Mouse (Mus musculus) adrenal gland, adult (tissue): ENCODE measurements around the gene Gm11937.
A peak's percentile ranks its signal among the peaks of the same experiment; 100 is the strongest.
"Not testable (repeated sequence)": the region's sequence is repeated elsewhere in the genome, so short reads cannot be mapped to it uniquely, and the experiment has no call there.

Source experiments
- DNase-seq, 2 experiments: peaks; one replicate each; pipeline ENCODE4 v3.0.0; 2022 to 2023; ENCODE audit warnings: low spot score in 1 of 2; ENCODE audit not compliant: inconsistent age in 2 of 2

The Gm11937 gene

DNA sequence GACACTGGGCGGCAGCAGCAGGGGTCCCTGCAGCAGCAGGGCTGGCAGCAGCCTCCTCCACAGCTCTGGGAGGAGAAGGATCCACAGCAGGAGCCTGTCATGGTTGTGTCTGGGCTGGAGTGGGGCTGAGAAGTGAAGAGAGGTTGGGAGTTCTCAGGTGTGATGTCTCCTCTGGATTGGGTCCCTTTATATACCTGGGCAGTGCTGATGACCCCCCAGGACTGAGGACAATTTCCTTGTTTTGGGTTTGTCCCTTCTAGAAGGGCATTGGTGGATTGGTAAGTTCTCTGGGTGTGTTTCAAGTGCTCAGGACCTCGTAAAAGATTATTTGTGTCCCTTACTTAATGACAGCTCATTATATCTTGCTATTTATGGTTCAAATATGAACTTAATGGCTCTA, at the start of gene Gm11937:
Gene Gm11937 (minus strand): TSS at position 101 of the 400 bp plus-strand sequence.
- not testable (repeated sequence) for DNase-seq

DNA sequence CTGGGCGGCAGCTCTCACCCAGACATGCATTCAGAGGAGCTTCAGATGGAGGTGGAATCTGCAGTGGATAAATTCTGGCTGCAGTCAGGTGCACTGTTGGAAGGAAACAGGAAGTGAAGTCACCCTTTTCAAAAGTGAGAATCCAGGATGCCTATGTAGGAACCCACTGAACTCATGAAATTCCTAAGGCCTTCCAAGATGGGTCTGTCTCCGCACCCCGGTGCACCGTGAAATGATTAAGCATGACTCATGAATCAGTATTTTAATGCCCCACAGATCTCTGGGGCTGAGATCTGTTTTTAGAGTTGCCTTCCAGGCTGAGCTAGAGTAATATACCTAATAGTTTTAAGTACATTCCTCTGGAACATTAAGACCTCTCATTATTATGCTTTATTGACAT, 49.3 kb upstream of the Gm11937 start:
- no peak for DNase-seq

DNA sequence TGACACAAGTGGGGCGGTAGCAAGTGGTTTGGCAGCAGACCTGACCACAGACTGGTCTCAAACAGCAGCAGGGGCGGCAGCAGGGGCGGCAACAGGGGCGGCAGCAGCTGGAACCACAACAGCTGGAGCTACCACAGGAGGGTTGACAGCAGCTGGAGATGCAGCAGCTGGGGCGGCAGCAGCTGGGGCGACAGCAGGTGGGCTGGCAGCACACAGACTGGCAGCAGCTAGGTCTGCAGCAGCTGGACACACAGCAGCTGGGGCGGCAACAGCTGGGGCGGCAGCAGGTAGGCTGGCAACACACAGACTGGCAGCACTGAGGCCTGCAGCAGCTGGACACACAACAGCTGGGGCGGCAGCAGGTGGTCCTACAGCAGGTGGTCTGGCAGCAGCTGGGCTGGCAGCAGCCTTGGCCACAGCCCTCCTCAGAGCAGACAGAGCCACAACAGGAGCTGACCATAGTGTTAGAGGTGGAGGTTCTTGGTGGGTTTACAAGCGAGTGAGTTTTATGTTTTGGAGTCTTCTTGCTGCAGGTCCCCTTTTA, 48.5 kb upstream of the Gm11937 start, which contains the start of gene Gm11563:
Gene Gm11563 (minus strand): TSS at position 494 of the 544 bp plus-strand sequence.
- DNase-seq = not testable (repeated sequence)

DNA sequence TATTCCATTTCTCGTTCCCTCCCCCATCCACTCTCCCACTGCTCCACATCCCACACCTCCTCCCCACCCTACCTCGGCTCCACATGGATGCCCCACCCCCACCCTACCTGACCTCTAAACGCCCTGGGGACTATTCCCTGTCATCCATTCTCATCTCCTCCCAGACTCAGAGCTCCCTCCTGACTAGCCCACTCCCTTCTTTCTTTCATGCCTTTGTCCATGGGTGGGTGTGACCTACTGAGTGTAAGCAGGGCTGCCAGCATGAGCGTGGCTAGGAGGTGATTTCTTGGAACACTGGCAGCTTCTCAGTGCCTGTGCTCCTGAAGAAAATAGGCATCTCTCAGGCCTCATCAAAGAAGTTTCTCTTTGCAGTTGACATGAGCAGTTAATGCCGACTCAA, 47.1 kb upstream of the Gm11937 start:
- no peak for DNase-seq

DNA sequence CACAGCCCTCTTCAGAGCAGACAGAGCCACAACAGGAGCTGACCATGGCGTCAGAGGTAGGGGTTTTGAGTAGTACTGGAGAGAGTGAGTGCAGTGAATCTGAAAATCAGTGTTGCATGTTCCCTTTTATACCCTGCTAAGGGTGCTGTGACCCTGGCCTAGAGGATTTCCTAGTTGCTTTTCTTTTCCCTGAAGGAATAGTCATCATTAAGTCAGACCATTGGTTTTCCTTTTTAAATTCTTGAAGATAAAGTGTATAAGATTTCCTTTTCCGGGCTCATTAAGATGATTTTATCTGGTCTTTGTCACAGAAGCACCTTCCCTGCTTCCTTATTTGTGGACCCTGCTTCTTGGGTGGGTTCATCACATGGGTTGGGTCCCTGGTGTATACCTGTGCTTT, 40.1 kb upstream of the Gm11937 start, which contains the start of gene Gm11555:
Gene Gm11555 (minus strand): TSS at position 101 of the 400 bp plus-strand sequence.
- DNase-seq = no peak

DNA sequence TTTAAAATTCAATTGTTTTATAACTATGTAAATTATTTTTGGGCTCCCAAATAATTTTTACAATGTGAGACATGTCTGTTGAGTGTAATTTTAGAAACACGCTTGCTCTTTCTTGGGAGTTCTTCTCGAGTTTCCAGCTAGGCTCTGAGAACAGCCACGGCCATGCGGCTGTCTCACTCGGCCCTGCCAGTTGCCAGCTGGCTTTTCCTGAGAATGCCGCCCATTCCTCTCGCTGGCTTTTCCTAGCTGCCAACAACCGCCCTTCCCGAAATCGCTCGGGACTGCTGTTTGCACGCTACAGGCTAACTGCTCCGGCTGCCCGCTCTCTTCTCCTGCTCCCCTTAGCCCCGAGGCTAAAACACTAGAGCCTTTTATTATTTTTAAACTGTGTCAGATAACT, 36.5 kb upstream of the Gm11937 start:
- DNase-seq = no peak

DNA sequence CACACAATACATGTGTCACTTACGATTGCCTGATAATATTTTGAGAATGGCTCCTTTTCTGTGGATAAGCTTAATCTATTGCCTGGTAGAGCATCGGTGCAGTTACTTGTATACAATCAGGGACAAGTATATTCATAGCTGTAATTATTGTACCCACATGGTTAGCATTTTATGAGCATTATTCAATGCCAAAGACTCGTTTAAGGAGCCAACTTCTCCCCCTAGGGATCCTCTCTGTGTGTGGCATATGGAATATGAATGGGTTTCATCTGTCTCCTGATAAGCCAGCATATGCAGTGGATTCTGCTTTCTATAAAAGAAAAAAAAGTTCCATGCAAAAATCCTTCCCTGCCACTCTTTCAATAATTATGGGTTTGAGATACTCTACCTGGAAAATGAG, 34.4 kb upstream of the Gm11937 start:
- no peak for DNase-seq

DNA sequence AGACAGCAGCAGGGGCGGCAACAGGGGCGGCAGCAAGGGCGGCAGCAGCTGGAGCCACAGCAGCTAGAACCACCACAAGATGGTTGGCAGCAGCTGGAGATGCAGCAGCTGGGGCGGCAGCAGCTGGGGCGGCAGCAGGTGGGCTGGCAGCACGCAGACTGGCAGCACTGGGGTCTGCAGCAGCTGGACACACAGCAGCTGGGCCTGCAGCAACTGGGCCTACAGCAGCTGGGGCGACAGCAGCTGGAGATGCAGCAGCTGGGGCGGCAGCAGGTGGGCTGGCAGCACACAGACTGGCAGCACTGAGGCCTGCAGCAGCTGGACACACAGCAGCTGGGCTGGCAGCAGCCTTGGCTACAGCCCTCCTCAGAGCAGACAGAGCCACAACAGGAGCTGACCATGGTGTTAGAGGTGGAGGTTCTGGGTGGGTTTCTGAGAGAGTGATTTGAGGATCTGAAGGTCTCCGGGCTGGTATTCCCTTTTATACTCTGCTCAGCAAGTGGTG, 33.7 kb upstream of the Gm11937 start, which contains the start of gene Krtap4-7:
Gene Krtap4-7 (minus strand): TSS at position 455 of the 505 bp plus-strand sequence.
- not testable (repeated sequence) for DNase-seq

DNA sequence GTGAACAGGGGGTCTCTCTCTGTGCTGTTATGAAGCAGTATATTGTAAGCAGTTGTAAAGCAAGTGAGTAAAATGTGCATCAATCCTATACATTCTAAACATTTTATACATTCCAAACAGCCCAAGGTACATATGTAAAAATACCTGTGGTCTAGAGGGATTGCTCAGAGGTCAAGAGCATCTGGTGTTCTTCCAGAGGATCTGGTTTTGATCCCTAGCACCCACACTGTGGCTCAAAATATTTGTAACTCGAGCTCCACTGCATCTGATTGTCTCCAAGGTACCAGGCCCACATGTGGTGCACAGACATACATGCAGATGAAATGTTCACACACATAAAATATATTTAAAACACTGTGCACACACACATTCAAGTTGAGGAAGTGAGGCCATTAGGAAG, 30.9 kb upstream of the Gm11937 start:
- no peak for DNase-seq

DNA sequence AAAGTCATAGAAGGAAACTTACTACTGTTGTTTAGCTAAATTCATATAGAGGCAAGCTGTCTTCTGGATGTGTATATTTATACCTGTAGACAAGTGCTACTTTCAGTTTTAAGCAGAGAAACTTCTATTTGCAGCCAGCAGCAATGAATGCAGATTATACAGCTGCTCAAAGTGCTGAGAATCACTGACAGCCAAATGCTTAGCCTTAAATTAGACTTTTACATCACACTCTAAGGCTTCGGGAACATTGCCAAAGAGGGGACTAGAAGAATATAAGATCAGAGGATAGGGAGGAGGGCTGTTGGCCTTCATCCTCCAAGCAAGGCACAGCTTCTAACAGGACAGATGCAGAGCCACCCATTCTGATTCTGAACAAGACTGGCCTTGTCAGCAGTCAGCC, 27.1 kb upstream of the Gm11937 start:
- no peak for DNase-seq

DNA sequence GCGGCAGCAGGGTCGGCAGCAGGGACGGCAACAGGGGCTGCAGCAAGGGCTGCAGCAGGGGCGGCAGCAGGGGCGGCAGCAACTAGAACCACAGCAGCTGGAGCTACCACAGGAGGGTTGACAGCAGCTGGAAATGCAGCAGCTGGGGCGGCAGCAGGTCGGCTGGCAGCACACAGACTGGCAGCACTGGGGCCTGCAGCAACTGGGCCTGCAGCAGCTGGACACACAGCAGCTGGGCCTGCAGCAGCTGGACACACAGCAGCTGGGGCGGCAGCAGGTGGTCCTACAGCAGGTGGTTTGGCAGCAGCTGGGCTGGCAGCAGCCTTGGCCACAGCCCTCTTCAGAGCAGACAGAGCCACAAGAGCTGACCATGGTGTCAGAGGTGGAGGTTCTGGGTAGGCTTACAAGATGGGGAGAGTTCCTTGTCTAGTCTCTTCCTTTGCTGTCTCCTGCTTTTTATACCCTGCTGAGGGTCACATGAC, 24.7 kb upstream of the Gm11937 start, which contains the start of gene Krtap4-2:
Gene Krtap4-2 (minus strand): TSS at position 432 of the 482 bp plus-strand sequence.
- no peak for DNase-seq

DNA sequence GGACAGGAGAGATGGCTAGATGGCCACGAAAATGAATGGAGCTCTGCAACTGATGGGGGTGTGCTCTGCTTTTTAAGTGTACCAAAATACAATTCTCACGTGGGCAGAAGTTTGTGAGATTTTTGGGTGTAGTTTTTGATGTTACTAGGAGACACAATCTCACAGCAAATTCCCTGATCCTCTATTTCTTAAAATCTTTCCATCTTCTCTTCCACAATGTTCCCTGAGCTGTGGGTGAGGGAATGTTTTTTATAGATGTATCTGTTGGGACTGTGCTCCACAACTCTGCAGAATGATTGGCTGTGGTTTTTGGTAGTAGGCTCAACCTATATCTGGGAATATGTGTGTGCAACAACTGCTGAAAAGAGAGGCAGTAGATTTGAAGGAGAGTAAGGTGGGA, 23.3 kb upstream of the Gm11937 start:
- no peak for DNase-seq

DNA sequence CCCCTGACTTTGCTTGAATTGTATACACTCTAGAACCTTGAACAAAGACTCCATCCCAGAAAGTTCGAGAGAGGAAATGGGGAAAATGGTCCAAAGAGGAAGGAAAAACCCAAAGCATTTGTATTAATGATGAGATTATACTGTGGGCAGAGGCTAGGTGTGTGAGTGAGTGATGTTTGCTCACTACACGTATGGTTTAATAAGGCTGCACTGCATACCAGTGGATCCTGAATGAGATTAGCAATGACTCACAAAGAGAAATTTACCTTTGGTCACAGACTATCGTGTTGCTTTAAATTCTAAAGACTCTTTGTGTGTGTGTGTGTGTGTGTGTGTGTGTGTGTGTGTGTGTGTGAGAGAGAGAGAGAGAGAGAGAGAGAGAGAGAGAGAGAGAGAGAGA, 20.9 kb upstream of the Gm11937 start:
- no peak for DNase-seq

DNA sequence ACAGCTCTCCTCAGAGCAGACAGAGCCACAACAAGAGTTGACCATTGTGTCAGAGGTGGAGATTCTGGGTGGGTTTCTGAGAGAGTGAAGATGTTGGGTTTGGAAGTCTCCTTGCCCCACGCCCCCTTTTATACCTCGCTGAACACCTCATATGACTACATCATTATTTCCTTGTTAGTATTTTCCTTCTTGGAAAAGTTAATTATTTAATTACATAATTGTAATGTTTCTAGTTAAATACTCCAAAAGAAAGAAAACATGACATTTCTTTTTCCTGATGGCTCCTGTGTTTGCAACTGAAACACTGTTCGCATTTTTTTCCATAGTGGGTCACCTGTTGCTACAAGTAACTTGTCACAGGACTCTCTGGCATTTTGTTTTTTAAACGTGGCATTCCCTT, 18.1 kb upstream of the Gm11937 start, which contains the start of gene Krtap4-1:
Gene Krtap4-1 (minus strand): TSS at position 101 of the 400 bp plus-strand sequence.
- DNase-seq = no peak

DNA sequence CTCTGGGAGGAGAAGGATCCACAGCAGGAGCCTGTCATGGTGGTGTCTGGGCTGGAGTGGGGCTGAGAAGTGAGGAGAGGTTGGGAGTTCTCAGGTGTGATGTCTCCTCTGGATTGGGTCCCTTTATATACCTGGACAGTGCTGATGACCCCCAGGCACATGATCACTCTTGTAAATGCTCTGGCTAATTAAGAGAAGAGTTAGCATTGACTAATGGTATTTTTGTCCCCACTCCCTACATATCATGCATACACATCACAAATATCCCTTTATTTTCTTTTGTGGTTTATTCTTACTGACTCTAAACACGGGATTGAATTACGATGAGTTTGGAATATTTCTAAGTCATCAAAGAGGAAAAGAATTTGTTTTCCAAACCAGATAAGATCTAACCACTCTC, 10.3 kb upstream of the Gm11937 start, which contains the start of gene Gm11562:
Gene Gm11562 (minus strand): TSS at position 101 of the 400 bp plus-strand sequence.
- DNase-seq = no peak

DNA sequence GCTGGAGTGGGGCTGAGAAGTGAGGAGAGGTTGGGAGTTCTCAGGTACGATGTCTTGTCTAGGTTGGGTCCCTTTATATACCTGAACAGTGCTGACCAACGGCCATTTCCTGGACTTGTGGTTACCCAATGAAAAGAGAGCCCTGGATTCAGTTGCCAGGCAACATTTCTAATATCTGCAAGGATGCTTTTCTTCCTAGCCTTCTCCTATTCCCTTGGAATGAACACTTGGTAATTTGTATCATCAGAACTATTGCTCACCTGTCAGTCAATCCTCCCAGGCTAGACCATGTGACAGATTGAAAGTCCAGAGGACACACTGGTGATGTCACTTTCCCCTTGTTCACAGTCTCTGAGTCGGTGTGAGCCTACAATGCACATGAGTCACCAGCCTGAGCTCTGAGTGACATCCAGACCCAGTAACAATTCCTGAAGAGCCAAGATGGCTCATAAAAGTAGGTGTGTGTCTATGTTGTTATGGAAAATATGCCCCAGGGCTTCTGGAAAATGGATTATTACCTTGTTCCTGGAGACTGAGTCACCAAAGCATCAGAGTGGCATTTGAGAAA, 4.9 kb upstream of the Gm11937 start, which contains the start of gene Krtap2-4:
Gene Krtap2-4 (minus strand): TSS at position 51 of the 568 bp plus-strand sequence.
- DNase-seq = peak in 1 of 2 experiments; percentile 18

DNA sequence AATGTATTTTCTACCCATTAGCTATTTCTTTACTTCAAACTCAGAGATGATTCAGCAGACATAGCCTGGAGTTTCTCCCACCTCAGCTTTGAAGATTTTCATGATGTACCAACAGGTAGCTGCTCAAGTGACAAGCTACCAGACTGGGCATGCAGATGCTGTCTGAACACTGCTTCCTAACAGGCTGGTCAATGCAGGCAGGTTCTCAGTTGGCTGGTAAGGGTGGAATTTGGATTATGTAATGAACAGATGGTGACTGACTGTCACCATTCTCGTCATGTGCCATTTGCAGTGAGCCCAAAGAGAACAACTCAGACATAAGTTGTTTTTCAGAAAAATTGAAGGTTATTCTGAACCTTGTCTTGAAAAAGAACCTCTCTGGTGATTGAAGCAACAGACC, 863 bp downstream of the Gm11937 start:
- DNase-seq = no peak

DNA sequence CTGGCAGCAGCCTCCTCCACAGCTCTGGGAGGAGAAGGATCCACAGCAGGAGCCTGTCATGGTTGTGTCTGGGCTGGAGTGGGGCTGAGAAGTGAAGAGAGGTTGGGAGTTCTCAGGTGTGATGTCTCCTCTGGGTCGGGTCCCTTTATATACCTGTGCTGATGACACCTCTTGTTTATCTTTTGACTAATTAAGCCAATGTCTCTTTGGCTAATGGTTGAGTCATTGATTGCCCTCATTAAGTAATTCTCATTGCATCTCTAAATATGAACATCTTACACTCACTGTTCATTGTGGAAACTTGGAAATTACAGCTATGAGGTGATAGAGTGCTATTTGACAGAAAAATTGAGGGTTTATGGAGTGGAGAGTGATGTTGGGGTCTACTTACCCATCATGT, 6.8 kb downstream of the Gm11937 start, which contains the start of gene Gm11938:
Gene Gm11938 (minus strand): TSS at position 101 of the 400 bp plus-strand sequence.
- not testable (repeated sequence) for DNase-seq

DNA sequence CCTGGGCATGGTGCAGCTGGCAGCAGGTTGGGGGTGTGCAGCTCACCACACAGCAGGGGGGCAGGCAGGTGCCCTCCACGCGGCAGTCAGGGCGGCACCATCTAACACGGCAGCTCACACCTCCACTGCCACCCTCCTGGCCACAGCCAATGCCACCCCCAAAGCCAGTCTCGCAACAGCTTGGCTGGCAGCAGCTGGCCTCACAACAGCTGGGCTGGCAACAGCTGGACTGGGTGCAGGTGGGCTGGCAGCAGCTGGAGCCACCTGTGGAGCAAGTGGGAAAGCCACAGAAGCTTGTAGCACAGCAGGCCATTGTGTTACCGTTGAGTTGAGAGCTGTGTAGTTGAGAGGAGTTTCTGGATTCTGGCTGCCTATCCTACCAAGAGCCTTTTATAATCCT, 12.2 kb downstream of the Gm11937 start, which contains the start of gene Krtap9-3:
Gene Krtap9-3 (minus strand): TSS at position 364 of the 400 bp plus-strand sequence.
- not testable (repeated sequence) for DNase-seq

DNA sequence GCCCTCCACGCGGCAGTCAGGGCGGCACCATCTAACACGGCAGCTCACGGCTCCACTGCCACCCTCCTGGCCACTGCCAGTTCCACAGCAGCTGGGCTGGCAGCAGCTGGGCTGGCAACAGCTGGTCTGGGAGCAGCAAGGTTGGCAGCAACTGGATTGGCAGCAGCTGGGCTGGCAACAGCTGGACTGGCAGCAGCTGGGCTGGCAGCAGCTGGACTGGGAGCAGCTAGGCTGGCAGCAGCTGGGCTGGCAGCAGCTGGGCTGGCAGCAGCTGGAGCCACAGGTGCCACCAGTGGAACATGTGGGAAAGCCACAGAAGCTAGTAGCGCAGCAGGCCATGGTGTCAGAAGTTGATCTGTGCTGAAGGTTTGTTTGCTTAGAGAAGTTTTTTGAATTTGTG, 19.0 kb downstream of the Gm11937 start, which contains the start of gene Krtap1-3:
Gene Krtap1-3 (minus strand): TSS at position 359 of the 400 bp plus-strand sequence.
- no peak for DNase-seq

DNA sequence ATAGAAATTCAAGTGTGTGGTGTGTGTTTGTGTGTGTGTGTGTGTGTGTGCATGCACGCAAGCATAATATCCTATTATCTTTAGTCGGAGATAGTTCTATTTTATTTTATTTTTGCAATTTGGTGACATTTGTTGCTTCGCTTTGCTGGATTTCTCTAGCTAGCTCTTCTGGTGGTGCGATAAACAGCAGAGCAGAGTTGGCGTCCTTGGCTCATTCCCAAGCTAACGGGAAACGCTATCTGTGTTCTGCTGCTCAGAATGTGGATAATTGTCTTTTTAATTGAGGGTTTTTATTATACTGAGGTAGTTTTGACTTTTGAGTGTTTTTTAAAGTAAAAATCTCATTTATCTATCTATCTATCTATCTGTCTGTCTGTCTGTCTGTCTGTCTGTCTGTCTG, 24.9 kb downstream of the Gm11937 start:
- DNase-seq = no peak

DNA sequence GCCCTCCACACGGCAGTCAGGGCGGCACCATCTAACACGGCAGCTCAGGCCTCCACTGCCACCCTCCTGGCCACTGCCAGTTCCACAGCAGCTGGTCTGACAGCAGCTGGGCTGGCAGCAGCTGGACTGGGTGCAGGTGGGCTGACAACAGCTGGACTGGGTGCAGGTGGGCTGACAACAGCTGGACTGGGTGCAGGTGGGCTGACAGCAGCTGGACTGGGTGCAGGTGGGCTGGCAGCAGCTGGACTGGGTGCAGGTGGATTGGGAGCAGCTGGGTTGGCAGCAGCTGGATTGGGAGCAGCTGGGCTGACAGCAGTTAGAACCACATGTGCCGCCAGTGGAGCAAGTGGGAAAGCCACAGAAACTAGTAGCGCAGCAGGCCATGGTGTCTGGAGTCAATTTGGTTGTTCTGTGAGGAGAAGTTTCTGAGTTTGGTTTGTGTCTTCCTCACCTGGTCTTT, 26.7 kb downstream of the Gm11937 start, which contains the start of gene Krtap1-4:
Gene Krtap1-4 (minus strand): TSS at position 410 of the 460 bp plus-strand sequence.
- DNase-seq = no peak
